Mouse (Mus musculus) heart, adult 2 months (tissue): ENCODE results near the gene Grk4.

ENCODE experiments used
- CTCF ChIP-seq: fragments of 200-600 bp; IDR thresholded peaks from 2 replicates; pipeline ENCODE4 v1.8.1; 2022; ENCODE audit warnings: antibody characterized with exemption, mild to moderate bottlenecking, moderate library complexity
- EP300 ChIP-seq: fragments of 200-500 bp; IDR thresholded peaks from 2 replicates; pipeline ENCODE4 v1.6.1; 2011; ENCODE audit warnings: low read depth, low read length, control low read depth; ENCODE audit not compliant: insufficient read depth

GRCm38 (mm10) chr5:34760850-34761508, 100.8 kb downstream of the Grk4 start:
- TF ChIP-seq CTCF (no peak), EP300 (no peak)
